Mouse (Mus musculus) heart, adult 18-20 months (tissue): ENCODE results near the gene Fgfr2. TPM values are rescaled to one million over a fixed set of nuclear protein-coding genes. Genes with fewer than 3 reads are reported as not detected.

Source experiments
- DNase-seq, 2 experiments: peaks; one replicate each; pipeline ENCODE4 v3.0.0; 2021 to 2022; ENCODE audit warnings: mixed read lengths in 1 of 2
- total RNA-seq, 2 experiments: library from RNA; stranded (reverse); gene quantifications; 2 replicates each; pipeline ENCODE4 v1.2.3; 2021

The Fgfr2 gene
- total RNA-seq, 2 experiments from 2014 or later = 1.3 to 2.6 TPM

DNA sequence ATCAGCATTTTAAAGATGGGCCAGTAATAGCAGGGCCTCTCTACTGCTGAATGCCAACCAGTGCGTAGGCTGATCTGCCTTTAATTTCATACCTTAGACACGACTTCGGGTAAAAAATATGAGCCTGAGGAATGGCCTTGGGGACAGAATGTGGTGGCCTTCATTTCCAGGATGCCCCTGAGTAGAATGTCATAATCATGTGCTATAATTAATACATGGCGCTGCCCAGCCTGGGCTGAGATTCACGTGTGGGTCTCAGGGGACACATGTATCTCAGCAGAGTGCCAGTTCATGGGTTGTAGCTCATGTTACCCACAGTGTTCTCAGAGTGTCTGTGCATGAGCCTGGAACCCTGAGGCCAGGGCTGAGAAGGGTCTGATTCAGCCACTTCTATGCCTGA is 1296.3 kb downstream of the Fgfr2 start:
- no peak for DNase-seq

DNA sequence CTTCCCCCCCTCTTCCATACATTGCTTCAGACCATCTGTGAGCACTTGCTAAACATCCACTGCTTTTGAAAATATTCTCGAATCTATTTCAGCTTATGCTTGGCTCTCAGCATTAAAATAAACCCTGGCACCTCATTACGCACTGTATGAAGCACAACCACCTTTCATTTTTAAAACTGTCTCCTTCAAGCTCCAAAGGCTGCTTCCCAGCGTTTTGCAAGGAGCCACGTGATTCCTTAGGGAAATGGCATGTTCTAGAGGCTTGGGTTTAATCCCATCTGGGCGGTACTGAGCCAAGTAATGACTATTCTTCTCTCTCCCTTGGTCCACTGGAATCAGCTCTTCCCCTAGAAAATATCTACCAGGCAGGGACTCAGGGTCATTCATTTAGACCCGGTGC is 1305.2 kb downstream of the Fgfr2 start:
- no peak for DNase-seq

DNA sequence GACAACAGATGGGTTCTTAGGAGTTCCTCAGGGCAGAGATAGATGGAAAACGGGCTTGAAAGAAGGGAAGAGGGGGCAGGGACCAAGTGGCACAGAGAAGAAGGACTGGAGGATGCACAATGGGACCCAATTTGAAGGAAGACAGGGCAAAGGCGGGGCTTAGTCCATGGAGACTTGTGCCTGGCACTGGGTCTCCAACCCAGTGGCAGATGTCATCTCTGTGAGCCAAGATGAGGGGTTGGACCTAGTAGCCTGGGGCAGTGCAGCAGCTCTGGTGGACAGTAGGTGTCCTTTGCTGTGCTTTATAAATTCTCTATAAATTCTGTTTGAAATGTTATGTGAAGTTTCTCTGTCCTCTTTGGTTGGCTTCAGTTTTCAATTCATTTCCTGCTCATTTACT is 1306.5 kb downstream of the Fgfr2 start:
- no peak for DNase-seq

DNA sequence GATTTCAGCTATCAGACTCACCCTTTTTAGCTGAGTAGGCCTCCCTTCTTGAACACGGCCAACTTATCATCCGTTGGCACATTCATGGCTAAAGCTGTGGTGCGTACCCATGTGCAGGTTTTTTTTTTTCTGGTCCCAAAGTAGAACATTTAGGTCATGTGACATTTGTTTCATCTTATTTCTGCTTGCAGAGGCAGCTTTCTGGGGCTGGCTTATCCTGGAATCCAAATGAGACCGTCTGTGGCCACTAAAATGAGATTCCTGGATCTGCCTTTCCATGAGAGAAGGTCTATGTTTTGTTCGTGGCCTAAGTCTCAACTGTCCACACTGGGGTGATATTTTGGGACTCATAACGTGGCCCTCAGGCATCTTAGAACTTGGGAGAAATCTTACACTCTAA is 1311.0 kb downstream of the Fgfr2 start:
- no peak for DNase-seq

DNA sequence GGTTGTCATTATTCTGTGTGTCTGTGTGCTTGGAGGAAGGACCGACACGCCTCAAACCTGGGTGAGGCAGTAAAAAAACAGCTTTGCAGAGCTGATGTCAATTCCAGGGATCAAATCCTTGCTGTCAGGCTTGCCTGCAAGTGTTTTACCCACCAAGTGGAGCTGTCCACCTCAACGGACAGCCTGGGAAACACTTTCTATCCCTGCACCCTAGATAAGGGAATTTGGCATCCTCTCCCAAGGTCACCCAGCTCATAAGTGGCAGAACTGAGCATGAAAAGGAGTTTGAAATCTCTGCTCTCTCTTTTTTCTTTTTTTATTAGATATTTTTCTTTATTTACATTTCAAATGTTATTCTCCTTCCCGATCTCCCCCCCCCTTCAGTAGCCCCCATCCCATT is 1312.2 kb downstream of the Fgfr2 start:
- peak; percentile 7 to 12 for DNase-seq

DNA sequence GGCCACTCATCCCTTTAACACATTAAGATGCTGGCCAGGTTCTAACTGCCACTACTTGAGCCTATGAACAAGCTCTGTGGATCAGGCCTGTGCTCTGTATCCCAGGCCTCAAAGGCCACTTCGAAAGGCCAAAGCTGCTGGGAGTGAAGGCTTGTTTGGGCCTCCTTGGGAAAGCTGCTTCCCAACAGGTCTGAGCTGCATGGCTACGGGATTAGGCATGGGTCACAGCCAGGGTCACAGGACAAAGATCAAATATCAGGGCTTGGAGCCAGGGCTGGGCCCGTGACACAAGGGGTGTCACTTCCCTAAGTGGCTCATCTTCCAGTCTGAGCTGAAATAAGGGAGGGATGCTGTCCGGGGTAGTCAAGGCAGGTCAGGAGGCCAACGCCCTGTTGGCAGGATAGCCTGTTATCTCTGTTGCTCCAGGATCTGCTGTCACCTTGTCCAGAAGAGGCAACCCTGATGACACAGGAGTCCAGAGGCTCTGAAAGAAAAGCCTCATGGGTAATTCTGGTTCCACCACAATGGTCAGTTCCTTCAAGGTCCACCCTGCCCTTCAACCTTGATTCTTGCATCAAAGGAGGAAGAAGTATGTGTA is 1313.5 kb downstream of the Fgfr2 start:
- DNase-seq = no peak

DNA sequence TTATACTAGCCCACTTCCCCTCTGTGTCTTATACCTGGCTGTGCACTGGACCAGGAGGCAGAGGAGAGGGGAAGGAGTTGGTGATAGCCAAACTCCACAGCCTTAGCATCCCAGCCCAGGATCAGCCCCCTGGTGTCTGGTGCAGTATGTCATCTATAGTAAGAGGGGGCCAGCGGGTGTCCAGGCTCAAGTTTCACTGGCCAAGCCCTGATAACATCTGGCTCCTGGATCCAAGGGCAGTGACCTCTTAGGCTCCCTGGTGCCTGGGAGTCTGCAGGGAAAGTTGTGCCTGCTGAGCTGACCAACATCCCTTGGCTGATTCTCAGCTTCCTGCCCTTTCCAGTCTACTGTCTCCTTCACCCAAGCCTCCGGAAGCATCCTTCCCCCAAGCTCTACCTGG is 1315.9 kb downstream of the Fgfr2 start:
- DNase-seq = no peak

DNA sequence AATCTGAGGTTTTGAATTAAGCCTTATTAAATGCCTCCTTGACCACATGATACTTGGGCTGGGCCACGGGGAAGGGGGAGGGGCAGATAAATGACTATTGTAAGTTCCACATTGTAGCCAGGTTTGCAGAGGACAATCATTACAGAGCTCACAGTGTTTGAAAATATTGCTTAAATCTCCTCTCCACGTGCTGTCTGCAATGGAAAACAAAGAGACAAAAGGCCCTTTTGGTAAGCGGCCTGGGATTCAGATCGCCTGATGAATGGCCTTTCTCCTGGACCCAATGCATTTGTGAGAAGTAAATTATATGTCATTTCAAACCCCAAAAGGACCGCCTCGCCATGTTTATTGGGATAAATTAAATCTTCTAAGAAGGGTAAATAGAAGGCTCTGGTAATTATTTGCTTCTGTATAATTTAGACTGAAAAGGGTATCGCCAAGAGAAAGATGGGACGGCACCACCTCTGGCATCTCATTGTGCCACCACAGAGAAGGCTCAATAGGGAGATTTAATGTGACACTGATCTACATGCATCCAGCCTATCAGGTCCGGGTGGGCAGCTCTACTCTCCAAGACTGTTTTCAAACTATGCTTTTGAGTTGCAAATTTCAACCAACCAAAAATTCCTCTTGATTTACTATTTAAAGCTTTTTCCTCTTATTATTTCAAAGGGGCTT is 1317.5 kb downstream of the Fgfr2 start:
- no peak for DNase-seq

DNA sequence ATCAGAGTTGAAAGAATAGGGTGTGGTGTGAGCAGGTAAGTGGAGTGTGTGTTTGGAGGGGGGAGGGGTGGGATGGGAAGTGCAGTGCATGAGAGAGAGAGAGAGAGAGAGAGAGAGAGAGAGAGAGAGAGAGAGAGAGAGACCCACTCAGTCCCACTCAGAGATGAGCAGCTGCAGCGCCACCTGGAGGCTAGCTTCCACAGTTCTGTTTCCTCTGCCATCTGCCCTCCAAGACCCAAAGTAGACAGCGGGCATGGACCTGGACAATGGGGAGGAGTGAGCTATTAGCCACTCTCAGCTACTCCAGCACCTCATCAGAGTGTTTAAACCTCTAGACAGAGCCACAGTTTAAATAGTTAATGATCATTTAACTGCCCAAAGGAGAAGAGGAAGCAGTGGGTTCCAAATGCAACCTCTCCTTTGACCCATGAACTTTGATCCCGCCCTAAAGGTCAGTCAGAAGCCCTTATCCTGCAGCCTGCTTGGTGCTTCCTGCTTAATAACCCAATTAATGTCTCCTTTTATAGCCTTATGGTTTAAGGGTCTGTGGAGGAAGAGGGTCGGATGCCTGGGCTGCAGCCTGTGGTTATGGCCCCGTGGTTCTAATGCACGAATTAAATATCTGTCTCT is 1322.6 kb downstream of the Fgfr2 start:
- no peak for DNase-seq

DNA sequence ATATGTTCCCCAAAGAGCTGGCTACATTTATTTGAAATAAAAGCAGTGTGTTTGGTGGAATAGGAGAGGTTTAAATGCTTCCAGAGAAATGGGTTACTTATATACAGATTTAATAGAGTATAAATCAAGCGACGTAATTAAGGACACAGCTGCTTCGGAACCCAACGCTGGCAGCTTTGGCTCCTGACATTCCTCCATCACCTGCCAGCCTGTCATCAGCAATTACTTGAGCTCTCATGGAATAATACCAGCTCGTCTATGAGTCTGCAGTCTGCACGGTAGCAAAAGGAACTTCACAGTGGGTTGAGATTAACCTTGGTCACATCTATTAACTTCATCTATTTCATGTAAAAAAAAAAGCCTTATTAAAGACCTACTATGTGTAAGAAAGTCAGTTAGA is 1326.0 kb downstream of the Fgfr2 start:
- DNase-seq = no peak

DNA sequence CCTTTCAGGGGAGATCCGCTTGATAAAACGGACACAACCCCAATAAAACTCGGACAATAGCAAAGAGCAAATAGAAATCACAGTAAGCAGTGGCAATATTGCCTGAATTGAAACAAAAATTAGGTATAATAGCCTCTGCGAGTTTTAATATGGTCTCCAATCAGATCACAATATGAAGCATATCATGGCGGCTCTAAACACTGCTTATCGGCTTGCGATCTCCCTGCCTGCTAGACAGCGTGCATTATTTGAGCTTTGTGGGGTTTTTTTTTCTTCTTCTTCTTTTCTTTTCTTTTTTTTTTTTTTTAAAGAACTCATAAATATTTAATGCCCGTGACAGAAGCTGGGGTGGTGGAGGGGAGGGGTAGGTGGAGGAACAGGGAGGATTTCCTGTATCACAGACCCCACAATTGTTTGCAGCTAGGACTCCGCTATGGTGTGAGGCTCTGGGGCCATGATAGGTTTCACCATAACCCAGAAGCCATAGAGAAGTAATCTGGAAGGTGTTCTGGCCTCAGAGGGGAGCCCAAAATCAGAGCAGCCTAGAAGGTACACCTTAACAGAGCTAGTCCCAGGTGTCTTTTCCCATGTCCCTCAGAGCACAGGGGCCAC is 1334.4 kb downstream of the Fgfr2 start:
- no peak for DNase-seq

DNA sequence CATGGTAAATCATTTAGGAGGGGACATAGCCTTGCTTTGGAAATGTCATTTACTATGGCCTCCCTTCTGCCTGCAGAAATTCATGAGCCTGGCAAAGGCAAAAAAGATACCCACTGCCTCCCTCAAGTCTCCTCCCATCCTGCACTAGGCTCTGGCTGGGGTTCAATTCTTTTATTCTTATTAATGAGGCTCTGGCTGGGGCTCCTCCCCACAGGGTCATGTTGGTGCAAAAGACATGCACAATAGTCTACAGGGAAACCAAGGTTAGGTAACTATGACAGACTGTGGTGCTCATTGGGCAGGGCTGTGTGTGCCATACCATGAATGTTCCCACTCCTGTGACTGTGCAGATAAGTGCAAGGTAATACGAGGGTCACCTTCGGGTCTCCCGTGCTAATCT is 1337.4 kb downstream of the Fgfr2 start:
- no peak for DNase-seq

DNA sequence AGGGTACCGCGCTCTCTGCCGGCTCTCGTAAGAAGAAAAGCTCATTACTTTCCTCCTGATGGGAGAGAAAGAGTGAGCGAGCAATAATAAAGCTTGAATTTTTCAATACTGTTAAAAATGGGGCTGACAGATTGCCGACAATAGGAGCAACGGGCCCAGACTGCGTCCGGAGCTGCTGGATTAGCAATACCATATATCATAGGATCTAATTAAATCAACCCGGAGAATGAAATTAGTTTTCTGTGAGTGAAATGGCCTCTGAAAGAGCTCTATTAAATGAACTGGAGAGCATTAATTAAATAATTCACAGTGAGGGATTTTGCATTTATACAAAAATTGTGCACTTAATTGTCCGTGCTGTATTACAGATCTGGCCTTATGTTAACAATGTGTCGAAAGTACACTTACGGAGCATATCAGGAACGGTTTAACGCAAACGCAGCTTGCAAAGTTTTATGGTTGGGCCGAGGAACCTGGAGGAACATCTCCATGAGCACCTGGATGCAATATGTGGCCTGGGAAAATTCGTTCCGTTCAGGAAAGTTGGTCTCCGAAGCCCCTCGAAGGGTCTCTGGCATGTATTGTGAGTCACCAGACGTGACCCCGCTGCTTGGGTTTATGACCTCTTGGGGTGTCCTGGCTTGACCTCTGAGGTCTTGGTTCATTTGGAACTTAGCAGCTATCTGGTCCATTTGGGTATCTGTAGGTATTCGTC is 1344.7 kb downstream of the Fgfr2 start:
- DNase-seq = no peak

DNA sequence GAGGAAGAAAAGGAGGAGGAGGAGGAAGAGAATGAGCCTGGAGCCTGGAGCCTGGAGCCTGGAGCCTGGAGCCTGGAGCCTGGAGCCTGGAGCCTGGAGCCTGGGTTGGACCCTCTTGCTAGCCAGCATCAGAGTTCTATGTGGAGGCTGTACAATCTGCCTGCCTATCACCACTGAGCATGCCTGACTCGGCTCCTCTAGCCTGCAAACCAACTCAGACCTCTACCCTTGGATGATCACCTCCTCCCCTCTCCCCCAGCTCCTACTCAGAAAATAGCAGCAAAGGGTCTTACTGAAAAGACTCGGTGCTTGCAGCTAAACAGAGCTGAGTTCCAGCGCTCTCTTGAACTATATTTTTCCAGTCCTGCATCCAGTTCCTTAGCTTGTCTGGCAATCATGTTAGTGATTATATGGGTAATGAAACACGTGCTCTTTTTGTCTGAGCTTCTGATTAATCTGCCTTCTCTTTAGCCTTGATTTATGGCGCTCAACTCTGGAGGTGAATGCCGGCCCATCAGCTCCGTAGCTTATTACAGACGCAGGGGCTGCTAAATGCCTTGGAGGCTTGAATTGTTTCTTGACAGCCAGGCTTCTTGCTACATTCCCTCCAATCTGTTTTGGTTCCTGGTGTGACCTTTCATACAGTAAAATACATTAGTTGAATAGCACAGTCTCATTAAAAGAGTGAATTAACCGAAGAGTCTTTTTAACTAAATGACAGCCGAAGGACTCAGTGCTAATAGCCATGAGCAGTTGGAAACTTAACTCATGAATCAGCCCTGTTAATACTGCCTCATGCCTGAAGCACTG is 1345.5 kb downstream of the Fgfr2 start:
- no peak for DNase-seq

DNA sequence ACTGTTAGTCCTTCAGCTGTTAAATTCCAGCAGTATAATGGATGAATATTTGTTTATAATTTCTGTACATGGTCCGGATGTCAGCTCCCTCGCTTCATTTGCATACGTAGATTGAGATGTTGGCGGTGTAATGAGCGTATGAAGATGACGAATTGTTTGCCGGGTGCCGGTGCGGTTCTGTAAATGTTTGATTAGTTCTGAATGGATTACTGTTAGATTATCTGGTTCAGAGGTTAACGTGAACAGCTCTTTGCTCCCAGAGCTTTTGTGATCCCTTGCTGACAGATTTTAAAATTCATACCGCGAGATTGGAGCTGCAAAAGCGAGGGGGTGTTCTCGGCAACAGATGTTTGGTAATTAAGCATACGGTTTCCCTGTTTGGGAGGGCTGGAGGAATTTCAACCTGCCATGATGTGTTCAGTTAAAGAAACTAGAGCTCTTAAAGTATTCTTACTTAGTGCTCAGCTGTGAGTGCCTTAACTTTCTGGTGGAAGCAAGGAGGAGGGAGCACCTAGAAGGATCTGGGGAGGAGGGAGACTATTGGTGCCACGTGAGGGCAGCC is 1346.9 kb downstream of the Fgfr2 start:
- DNase-seq = no peak

DNA sequence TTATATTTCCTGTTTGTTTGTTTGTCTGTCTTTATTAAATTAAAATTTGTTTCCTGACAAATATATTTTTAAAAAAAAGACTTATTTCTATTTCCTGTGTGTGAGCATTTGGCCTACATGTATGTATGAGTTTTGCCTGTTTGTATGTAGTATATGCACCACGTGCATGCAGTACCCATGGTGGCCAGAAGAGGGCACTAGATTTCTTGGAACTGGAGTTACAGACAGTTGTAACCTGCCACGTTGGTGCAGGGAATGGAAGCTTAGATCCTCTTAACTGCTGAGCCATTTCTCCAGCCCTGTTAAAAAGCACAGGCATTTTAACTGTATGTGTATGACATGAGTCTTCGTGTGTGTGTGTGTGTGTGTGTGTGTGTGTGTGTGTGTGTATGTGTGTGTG is 1365.2 kb downstream of the Fgfr2 start:
- DNase-seq = no peak

DNA sequence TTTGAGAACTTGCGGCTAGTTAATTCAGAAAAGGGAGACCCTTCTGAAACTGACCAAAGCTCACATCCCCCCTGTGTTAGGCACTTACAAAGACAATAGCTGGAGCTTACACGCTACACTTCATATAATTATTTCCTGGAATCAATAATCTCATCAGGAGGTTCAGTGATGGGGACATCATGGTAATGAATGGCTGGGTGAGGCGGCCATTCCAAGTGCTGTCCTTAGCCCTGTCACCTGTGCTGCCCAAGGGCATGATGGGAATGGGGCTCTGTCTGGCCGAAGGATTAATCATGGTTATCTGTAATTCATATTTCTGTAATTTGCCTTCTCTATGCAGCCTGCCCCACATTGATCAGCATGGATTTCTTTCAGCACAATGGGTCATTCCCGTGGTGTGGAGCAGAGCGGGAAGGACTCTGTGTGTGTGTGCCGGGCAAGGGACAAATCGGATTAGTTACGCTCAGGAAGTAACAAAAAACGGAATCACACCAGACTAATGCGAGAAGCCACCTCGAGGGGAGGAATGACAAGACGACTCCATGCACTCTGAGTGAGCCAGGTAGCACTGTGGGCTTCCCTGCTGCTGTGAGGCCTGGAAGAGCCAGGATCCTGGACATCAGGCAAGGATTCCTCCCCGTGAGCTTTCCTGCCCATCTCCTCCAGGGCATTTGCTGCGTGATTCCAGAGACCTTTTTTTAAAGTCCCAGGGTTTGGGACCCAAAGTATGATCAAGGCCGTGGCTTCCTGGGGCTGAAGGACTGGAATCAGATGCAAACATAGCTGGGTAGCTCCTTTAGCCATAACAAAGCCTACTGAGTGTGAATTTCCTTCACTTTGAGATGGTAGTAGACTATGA is 1375.8 kb downstream of the Fgfr2 start:
- DNase-seq = no peak

DNA sequence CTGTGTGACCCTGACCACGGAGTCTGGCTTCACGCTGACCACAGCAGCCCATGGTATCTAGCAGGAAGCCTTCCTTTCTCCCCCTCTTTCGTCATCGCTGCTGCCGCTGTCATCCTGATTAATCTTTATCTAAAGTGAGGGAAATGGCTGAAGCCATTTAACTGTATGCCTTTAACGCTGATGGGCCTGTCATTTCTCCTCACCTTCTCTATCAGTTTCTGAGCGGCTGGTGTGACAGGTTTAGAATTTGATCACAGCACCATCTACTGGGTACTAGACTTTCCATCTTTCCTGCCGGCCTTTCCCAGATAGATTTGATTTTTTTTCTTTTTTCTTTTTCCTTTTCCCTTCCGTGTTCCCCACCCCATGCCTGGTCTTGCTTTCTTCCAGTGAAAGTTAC is 1376.4 kb downstream of the Fgfr2 start:
- no peak for DNase-seq

DNA sequence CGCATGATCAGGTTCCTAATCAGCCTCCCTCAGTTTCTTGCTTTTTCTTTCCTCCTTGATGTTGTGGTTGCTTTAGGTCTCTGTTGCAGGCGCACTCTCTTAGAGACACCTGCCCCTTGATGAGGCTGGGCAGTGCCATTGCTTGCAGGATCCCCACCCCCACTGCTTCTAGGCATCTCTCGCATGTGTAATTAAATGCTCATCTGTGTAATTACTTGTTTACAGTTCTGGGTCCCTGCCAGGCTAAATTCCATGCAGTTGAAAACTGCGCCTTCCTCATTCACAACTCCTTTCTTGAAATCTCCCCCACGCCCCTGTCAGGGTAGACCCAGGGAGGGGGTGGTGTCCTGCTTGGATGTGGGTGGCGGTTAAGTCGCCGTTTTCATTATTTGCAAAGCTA is 1380.0 kb downstream of the Fgfr2 start:
- no peak for DNase-seq

DNA sequence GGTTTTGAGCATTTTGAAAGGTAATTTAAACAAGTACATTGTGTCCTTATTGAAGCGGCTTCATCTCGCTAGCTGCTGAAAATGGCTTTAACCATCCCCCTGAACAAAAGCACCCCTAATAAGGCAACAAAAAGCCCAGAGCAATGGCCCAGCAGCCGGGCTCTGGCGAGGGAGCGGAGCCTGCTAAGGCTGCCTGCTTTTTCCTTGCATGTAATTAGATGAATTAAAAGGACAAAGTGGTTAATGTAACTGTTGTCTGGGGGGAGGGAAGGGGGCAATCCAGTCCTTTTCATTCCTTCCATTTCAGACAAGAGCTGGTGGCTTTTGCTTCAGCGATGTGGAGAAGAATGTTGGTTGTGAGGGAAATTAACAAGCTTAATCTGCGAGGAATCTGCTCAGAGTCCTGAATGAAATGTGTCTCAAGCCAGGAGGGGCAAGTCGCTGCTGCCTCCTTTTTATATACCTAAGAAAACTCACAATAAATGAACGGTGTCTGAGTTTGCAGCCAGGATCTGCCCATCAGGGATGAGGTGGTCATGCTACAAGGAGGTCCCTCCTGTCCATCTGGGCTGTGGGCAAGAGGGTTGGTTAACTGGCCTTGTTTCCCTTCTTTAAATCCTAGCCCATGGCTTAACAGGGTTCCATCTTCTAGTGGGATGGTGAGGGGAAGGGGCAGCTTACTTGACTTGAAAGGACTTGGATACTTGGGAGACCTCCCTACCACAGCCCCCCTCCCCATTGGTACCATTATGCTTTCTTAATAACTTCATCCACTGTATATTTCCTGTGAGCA is 1400.2 kb downstream of the Fgfr2 start:
- DNase-seq = no peak
